Mouse (Mus musculus): ENCODE measurements around the gene Tas2r143. TPM values are rescaled to one million over a fixed set of nuclear protein-coding genes. Genes with fewer than 3 reads are reported as not detected.
A peak's percentile ranks its signal among the peaks of the same experiment; 100 is the strongest.

The Tas2r143 gene
- total RNA-seq, 2 experiments from 2014 or later: not detected

DNA sequence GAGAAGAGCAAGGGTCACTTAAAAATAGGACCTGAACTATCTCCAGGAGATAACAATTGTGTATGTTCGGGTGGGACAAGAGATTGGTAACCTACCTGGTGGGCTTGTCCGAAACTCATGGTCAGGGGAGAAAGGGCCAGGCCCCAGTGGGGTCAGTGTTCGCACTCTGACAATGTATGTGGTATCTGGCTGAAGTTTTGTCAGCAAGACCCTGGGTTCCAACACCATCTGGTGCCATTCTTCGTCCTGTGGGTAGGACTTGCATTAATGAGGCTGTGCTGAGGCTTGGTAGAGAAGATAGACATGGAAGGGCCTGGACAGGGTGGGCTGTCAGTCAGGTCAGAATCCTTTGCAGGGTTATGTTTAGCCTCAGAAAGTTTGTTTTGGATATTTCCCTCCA is 36.0 kb upstream of the Tas2r143 start:
- no peak for DNase-seq (ENCODE audit: extremely low spot score in 1 of 2, low spot score in 2 of 2)
- intact Hi-C loops (cut with DNase I): no loop called here

GRCm38 (mm10) chr6:42364607-42365006 is 35.4 kb upstream of the Tas2r143 start:
- DNase-seq (ENCODE audit: extremely low spot score in 1 of 2, low spot score in 2 of 2): no peak
- intact Hi-C loops (cut with DNase I): no loop called here

DNA sequence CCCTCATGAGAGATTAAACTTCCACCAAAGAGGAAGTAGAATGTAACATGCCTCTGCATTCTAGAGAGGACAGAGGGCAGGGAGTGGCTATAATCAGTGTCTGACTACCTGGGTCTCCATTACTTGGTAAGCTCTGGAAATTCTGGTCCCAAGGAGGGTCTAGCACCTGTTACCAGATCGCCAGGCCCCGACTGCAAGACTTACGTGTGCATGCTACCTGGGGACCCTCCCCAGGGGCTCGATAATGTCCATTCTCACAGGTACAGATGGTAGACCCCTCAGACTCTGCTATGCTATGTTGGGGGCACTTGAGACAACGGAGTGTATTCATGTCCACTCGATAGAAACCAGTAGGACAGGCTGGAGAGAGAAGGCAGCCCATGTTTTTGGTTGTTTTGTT is 34.8 kb upstream of the Tas2r143 start:
- DNase-seq (ENCODE audit: extremely low spot score in 1 of 2, low spot score in 2 of 2): no peak
- intact Hi-C loops (cut with DNase I): no loop called here

DNA sequence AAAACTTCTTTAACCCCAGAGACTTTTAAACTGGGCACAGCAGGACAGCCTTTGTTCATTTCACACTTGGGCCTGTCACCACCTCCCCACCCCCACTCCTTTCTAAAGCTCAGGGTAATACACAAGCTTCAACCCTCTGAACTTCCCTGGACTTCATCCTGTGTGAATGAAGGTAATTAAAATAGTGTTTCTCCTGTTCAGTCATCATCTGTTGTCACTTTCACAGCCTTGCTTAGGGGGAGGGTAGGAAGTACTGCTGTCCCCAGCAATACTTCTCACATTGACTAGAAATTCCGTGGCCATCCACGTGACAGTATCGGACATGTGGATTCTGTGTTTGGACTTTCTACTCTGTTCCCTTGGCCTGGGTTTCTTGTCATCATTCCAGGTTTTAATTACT is 30.2 kb upstream of the Tas2r143 start:
- no peak for DNase-seq (ENCODE audit: extremely low spot score in 1 of 2, low spot score in 2 of 2)
- intact Hi-C loops (cut with DNase I): loop anchor here (10.0 kb wide), 1 partner anchor 215 kb away; no protein-coding TSS in a partner anchor

GRCm38 (mm10) chr6:42370630-42371363 is 29.2 kb upstream of the Tas2r143 start:
- intact Hi-C loops (cut with DNase I): loop anchor here (10.0 kb wide), 1 partner anchor 214 kb away; no protein-coding TSS in a partner anchor
- DNase-seq (ENCODE audit: extremely low spot score in 1 of 2, low spot score in 2 of 2): no peak

- intact Hi-C loops (cut with DNase I): loop anchor here (10.0 kb wide), 1 partner anchor 213 kb away; no protein-coding TSS in a partner anchor
- no peak for DNase-seq (ENCODE audit: extremely low spot score in 1 of 2, low spot score in 2 of 2)
Measured at GRCm38 (mm10) chr6:42372001-42372400, 28.0 kb upstream of the Tas2r143 start.

DNA sequence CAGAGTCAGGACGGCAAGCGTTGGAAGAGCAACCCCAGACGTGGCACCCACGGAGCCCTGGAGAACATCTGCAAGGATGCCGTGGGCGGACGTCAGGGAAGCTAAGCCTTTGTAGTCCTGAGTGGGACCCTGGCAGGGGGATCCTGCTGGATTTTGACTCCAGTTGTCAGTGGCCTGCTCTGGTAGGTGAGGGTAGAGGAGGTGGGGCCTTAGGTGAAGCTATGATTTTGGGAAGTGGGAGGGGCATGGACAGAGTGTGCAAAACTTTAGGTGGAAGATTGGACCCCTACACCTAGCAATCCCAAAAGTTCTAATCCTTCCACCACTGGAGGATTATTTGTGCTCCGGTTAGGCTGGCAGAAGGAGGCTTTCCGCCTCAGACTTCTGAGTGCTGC is 27.6 kb upstream of the Tas2r143 start:
- intact Hi-C loops (cut with DNase I): loop anchor here (10.0 kb wide), 1 partner anchor 212 kb away; no protein-coding TSS in a partner anchor
- DNase-seq (ENCODE audit: extremely low spot score in 1 of 2, low spot score in 2 of 2): no peak

GRCm38 (mm10) chr6:42372816-42373547 is 27.1 kb upstream of the Tas2r143 start, which contains the start of gene Epha1:
Epha1 (minus strand) TSS chr6:42373268.
- peak in 1 of 2 experiments; percentile 63 for DNase-seq (ENCODE audit: extremely low spot score in 1 of 2, low spot score in 2 of 2)
- intact Hi-C loops (cut with DNase I): loop anchor here (10.0 kb wide), 1 partner anchor 212 kb away; no protein-coding TSS in a partner anchor

GRCm38 (mm10) chr6:42373669-42374430 is 26.2 kb upstream of the Tas2r143 start:
- intact Hi-C loops (cut with DNase I): loop anchor here (10.0 kb wide), 1 partner anchor 211 kb away; no protein-coding TSS in a partner anchor
- no peak for DNase-seq (ENCODE audit: extremely low spot score in 1 of 2, low spot score in 2 of 2)

- no peak for DNase-seq (ENCODE audit: extremely low spot score in 1 of 2, low spot score in 2 of 2)
- intact Hi-C loops (cut with DNase I): loop anchor here (10.0 kb wide), 1 partner anchor 210 kb away; no protein-coding TSS in a partner anchor
Measured at GRCm38 (mm10) chr6:42374701-42375100, 25.3 kb upstream of the Tas2r143 start.

GRCm38 (mm10) chr6:42375131-42375530 is 24.9 kb upstream of the Tas2r143 start:
- DNase-seq (ENCODE audit: extremely low spot score in 1 of 2, low spot score in 2 of 2): no peak
- intact Hi-C loops (cut with DNase I): loop anchor here (10.0 kb wide), 1 partner anchor 210 kb away; no protein-coding TSS in a partner anchor

DNA sequence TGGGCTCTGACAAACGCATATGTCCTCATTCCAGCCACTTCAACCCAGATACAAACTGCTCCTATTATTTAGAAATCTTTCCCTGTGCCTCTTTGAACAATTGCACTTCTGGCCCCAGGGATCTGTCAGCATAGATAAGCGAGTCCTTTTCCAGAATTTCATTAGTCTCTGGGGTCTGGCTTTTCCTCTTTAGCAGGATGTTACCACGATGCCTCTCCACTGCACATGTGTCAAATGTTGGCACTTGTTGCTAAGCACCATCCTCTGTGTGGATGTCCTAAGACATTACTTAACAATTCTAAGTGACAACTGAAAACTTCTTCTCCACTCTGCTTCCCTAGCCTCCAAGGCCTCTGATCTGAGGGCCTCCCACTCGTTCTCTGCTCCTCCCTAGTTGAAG is 24.0 kb upstream of the Tas2r143 start:
- intact Hi-C loops (cut with DNase I): loop anchor here (10.0 kb wide), 1 partner anchor 209 kb away; no protein-coding TSS in a partner anchor
- DNase-seq (ENCODE audit: extremely low spot score in 1 of 2, low spot score in 2 of 2): no peak

- intact Hi-C loops (cut with DNase I): loop anchor here (10.0 kb wide), 1 partner anchor 208 kb away; no protein-coding TSS in a partner anchor
- DNase-seq (ENCODE audit: extremely low spot score in 1 of 2, low spot score in 2 of 2): no peak
Measured at GRCm38 (mm10) chr6:42376504-42377019, 23.5 kb upstream of the Tas2r143 start.

GRCm38 (mm10) chr6:42377280-42377679 is 22.8 kb upstream of the Tas2r143 start:
- no peak for DNase-seq (ENCODE audit: extremely low spot score in 1 of 2, low spot score in 2 of 2)
- intact Hi-C loops (cut with DNase I): loop anchor here (10.0 kb wide), 1 partner anchor 208 kb away; no protein-coding TSS in a partner anchor

DNA sequence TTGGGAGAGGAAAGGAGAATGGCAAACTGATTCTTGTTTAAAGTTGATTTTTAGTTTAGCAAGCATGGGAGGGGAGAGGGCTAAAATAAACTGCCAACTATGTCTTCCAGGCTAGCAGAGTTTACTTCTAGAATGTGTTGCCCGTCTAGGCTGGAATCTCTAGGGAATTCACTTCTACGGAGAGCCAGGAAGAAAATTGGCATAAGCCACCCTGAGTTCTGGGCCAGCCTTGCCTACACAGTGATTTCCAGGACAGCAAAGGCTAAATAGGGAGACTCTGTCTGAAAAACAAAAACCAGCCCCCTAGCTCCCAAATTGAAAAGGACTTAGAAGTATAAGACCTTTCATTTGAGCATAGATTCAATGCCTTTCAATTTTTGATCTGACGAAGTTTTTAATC is 20.5 kb upstream of the Tas2r143 start:
- intact Hi-C loops (cut with DNase I): loop anchor here (10.0 kb wide), 1 partner anchor 205 kb away; no protein-coding TSS in a partner anchor
- DNase-seq (ENCODE audit: extremely low spot score in 1 of 2, low spot score in 2 of 2): no peak

- peak in 1 of 2 experiments; percentile 60 for DNase-seq (ENCODE audit: extremely low spot score in 1 of 2, low spot score in 2 of 2)
- intact Hi-C loops (cut with DNase I): no loop called here
Measured at GRCm38 (mm10) chr6:42380416-42381144, 19.5 kb upstream of the Tas2r143 start.

DNA sequence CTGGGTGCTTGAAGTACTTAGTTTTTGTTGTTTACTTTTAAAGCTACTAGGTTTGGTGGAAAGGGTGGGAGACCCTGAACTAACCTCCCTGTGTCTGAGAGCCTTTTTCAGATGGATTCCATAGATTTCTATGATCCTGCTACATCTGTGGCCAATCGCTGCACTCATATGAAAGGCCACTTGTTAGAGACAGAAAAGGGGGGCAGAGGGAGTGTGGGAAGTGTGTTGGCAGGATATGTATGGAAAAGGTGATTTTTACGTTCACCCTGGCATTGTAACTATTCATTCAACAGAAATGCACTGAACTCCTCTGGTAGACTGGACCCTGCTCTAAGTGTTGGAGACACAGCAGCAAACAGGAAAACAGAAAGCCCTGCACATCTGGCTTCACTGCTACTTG is 18.8 kb upstream of the Tas2r143 start:
- intact Hi-C loops (cut with DNase I): no loop called here
- DNase-seq (ENCODE audit: extremely low spot score in 1 of 2, low spot score in 2 of 2): no peak

GRCm38 (mm10) chr6:42381916-42382381 is 18.1 kb upstream of the Tas2r143 start:
- intact Hi-C loops (cut with DNase I): no loop called here
- no peak for DNase-seq (ENCODE audit: extremely low spot score in 1 of 2, low spot score in 2 of 2)

All from left cerebral cortex, postnatal 10 days (tissue).